Mouse (Mus musculus) G1E (cell line): ENCODE data around the gene Rpl3l.

ENCODE experiments used
- CTCF ChIP-seq: IDR thresholded peaks from 2 replicates; pipeline ENCODE4 v1.5.1; 2012; ENCODE audit warnings: low read depth, low read length, inconsistent platforms, mixed read lengths
- GATA1 ChIP-seq: IDR thresholded peaks from 2 replicates; pipeline ENCODE4 v1.6.1; 2012; ENCODE audit warnings: borderline replicate concordance, low read length, inconsistent platforms, mixed read lengths
- GATA2 ChIP-seq: IDR thresholded peaks from 2 replicates; pipeline ENCODE4 v1.6.1; 2012; ENCODE audit warnings: low read depth, low read length, inconsistent platforms, borderline replicate concordance

DNA sequence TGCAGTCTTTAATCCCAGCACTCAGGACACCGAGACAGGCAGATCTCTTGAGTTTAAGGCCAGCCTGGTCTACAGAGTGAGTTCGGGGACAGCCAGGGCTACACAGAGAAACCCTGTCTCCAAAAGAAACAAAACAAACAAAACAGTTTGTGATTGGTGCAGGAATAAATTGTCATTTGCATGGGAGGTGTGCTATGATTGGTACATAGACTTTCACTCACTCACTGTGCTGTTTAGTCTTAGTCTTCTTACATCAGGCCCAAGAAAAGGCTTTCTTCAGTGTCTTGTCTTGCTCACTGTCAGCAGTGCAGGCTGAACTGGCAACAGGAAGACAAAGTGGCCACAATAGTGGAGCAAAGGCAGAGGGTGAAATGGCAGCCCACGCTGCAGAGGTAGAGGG, 16.8 kb downstream of the Rpl3l start:
- TF ChIP-seq GATA1 (no peak), CTCF (no peak), GATA2 (no peak)
